Mouse (Mus musculus) hindbrain, embryonic 10.5 days (tissue): ENCODE measurements around the gene Slc24a3. TPM values are rescaled to one million over a fixed set of nuclear protein-coding genes. Genes with fewer than 3 reads are reported as not detected.

ENCODE experiments used
- DNase-seq: peaks from one replicate; pipeline ENCODE4 v3.0.0-alpha.2; 2017; ENCODE audit warnings: low spot score
- H3K27ac ChIP-seq: fragments of 300-500 bp; sonication (generic); 2 replicates; pipeline ENCODE4 v1.5.1; 2016; ENCODE audit warnings: mild to moderate bottlenecking, moderate library complexity
- H3K27me3 ChIP-seq: fragments of 300-500 bp; sonication (generic); 2 replicates; pipeline ENCODE4 v1.6.1; 2016; ENCODE audit warnings: mild to moderate bottlenecking; ENCODE audit not compliant: poor library complexity, insufficient read depth, severe bottlenecking
- H3K36me3 ChIP-seq: fragments of 300-500 bp; sonication (generic); 2 replicates; pipeline ENCODE4 v1.6.1; 2016; ENCODE audit warnings: mild to moderate bottlenecking, moderate library complexity
- H3K4me1 ChIP-seq: fragments of 300-500 bp; sonication (generic); replicated peaks from 2 replicates; pipeline ENCODE4 v1.6.1; 2016; ENCODE audit warnings: mild to moderate bottlenecking
- H3K4me3 ChIP-seq: fragments of 300-500 bp; sonication (generic); 2 replicates; pipeline ENCODE4 v1.5.1; 2016; ENCODE audit warnings: mild to moderate bottlenecking, moderate library complexity
- H3K9me3 ChIP-seq: fragments of 300-500 bp; sonication (generic); 2 replicates; pipeline ENCODE4 v1.6.1; 2016; ENCODE audit warnings: mild to moderate bottlenecking, moderate library complexity
- WGBS: fragments of 180-500 bp; shearing (Covaris S2); methylation state at CpG from one replicate; pipeline ENCODE4 v1.1.7; 2016; 5-methylcytosine and 5-hydroxymethylcytosine counted together
- polyA plus RNA-seq: library from polyadenylated mRNA; unstranded; fragments of >200 nt; fragmentation: Nextera tagmentation; extraction: Ambion mirVana; gene quantifications from 2 replicates; pipeline ENCODE4 v1.2.1, GENCODE M21; 2016

Slc24a3 gene
- polyA plus RNA-seq, 1 experiment from 2014 or later, result 1.2 TPM

- Histone ChIP-seq H3K36me3 (no peaks in the 10 kb centered on the region), H3K4me3 (no peak overlapping the region), H3K27ac (no peak overlapping the region), H3K9me3 (no peaks in the 10 kb centered on the region), H3K4me1 (no peaks in the 10 kb centered on the region), H3K27me3 (no peaks in the 10 kb centered on the region)
- no peak for DNase-seq
- 83% methylated on average over 2 of the region's 2 CpGs for WGBS
These were observed 139.8 kb downstream of the Slc24a3 start for GRCm38 (mm10) chr2:145307231-145307883.

GRCm38 (mm10) chr2:145318916-145319315 is 151.4 kb downstream of the Slc24a3 start:
- no peaks in the 10 kb centered on the region for H3K36me3 ChIP-seq
- 53% methylated on average over 2 of the region's 2 CpGs for WGBS
- no peak overlapping the region for H3K4me3 ChIP-seq
- no peaks in the 10 kb centered on the region for H3K4me1 ChIP-seq
- no peaks in the 10 kb centered on the region for H3K9me3 ChIP-seq
- no peak overlapping the region for H3K27ac ChIP-seq
- DNase-seq, result no peak
- H3K27me3 ChIP-seq, result no peaks in the 10 kb centered on the region

DNA sequence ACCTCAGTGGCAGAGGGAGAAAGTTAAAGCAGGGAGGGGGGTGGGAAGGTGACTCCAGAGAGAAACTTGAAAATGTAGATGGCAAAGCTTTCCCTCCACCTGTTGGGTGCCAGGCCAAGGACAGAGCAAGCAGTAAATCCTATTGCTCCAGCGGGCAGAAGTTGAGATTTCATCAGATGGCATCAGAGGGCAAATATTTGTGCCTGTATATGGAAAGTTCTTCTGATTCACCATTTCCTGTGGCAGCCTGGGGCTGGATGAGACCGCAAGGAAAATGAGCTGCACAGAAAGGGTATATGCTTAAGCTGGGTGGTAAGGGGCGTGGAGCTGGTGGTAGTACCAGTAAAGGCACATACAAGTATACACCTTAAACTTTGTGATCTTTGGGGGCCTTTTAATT is 153.7 kb downstream of the Slc24a3 start:
- Histone ChIP-seq H3K27me3 (no peaks in the 10 kb centered on the region), H3K4me1 (no peaks in the 10 kb centered on the region), H3K27ac (no peak overlapping the region), H3K36me3 (no peaks in the 10 kb centered on the region), H3K4me3 (no peak overlapping the region), H3K9me3 (no peaks in the 10 kb centered on the region)
- DNase-seq, result no peak
- 96% methylated on average over 3 of the region's 3 CpGs for WGBS

DNA sequence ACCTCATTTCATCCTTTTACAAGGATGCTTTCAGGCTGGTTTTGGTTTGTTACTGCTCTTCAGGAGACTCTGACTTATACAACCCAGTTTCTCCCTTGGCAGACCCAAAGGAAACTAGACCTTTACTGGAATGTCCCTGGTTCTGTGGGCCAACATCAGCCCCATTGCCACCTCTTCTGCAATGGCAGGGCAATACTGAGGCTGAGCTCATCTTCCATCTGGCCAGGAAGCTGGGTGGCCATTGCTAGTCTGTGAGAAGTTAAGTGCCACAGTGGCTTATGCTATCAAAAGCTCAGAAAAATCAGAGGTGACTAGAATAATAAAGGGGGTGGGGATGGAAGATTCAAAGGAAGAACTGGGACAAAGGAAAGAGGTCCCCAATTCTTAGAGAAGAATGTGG is 154.2 kb downstream of the Slc24a3 start:
- no peaks in the 10 kb centered on the region for H3K9me3 ChIP-seq
- DNase-seq, result no peak
- H3K36me3 ChIP-seq, result no peaks in the 10 kb centered on the region

GRCm38 (mm10) chr2:145324477-145324876 is 156.9 kb downstream of the Slc24a3 start:
- WGBS, result 72% methylated on average over 3 of the region's 3 CpGs
- no peaks in the 10 kb centered on the region for H3K9me3 ChIP-seq
- H3K27me3 ChIP-seq, result no peaks in the 10 kb centered on the region
- no peak for DNase-seq
- no peak overlapping the region for H3K4me3 ChIP-seq
- no peaks in the 10 kb centered on the region for H3K36me3 ChIP-seq
- H3K27ac ChIP-seq, result no peak overlapping the region
- H3K4me1 ChIP-seq, result no peaks in the 10 kb centered on the region

More for the DNA sequence above, 154.2 kb downstream of the Slc24a3 start:
- no peak overlapping the region for H3K27ac ChIP-seq
- H3K4me1 ChIP-seq, result no peaks in the 10 kb centered on the region
- no peaks in the 10 kb centered on the region for H3K27me3 ChIP-seq
- H3K4me3 ChIP-seq, result no peak overlapping the region

DNA sequence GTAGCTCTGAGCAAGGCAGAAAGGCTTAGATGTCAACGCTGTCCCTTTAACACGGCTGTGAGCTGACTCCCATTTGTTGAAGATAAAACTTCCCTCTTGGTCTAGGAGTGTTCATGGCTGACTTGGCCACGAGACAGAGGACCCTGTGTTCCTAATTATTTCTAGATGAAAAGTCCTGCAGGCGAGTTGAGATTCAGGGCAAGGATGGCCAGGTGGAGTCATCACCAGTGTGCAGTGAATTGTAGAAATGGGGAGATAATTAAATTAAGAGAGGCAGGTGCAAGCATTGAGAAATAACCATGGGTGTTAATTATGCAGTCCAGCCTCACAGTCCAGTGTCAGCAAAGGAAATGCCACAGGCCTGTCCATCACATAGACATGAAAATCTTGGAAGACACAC is 158.3 kb downstream of the Slc24a3 start:
- H3K9me3 ChIP-seq, result no peaks in the 10 kb centered on the region
- DNase-seq, result no peak
- WGBS, result 85% methylated on average over 4 of the region's 4 CpGs
- no peak overlapping the region for H3K4me3 ChIP-seq
- no peak overlapping the region for H3K27ac ChIP-seq
- H3K27me3 ChIP-seq, result no peaks in the 10 kb centered on the region
- no peaks in the 10 kb centered on the region for H3K4me1 ChIP-seq
- H3K36me3 ChIP-seq, result no peaks in the 10 kb centered on the region

- WGBS, result 88% methylated on average over 2 of the region's 2 CpGs
- no peaks in the 10 kb centered on the region for H3K27me3 ChIP-seq
These were observed 159.0 kb downstream of the Slc24a3 start for GRCm38 (mm10) chr2:145326544-145326943.

GRCm38 (mm10) chr2:145329756-145330155 is 162.2 kb downstream of the Slc24a3 start:
- H3K9me3 ChIP-seq, result no peaks in the 10 kb centered on the region
- DNase-seq, result no peak
- H3K4me1 ChIP-seq, result no peaks in the 10 kb centered on the region
- H3K27ac ChIP-seq, result no peak overlapping the region
- 90% methylated on average over 8 of the region's 8 CpGs for WGBS
- H3K4me3 ChIP-seq, result no peak overlapping the region
- no peaks in the 10 kb centered on the region for H3K27me3 ChIP-seq
- H3K36me3 ChIP-seq, result no peaks in the 10 kb centered on the region

More at GRCm38 (mm10) chr2:145326544-145326943, 159.0 kb downstream of the Slc24a3 start:
- no peak for DNase-seq
- Histone ChIP-seq H3K4me1 (no peaks in the 10 kb centered on the region), H3K36me3 (no peaks in the 10 kb centered on the region), H3K27ac (no peak overlapping the region), H3K9me3 (no peaks in the 10 kb centered on the region), H3K4me3 (no peak overlapping the region)

- H3K36me3 ChIP-seq, result no peaks in the 10 kb centered on the region
- H3K9me3 ChIP-seq, result no peaks in the 10 kb centered on the region
- no peaks in the 10 kb centered on the region for H3K27me3 ChIP-seq
- no peak for DNase-seq
- no peaks in the 10 kb centered on the region for H3K4me1 ChIP-seq
- H3K27ac ChIP-seq, result no peak overlapping the region
- no peak overlapping the region for H3K4me3 ChIP-seq
- WGBS, result 79% methylated on average over 1 of the region's 1 CpGs
These were observed 164.0 kb downstream of the Slc24a3 start for GRCm38 (mm10) chr2:145331525-145331924.

- no peak overlapping the region for H3K4me3 ChIP-seq
- H3K9me3 ChIP-seq, result no peaks in the 10 kb centered on the region
- no peak overlapping the region for H3K27ac ChIP-seq
- no peaks in the 10 kb centered on the region for H3K4me1 ChIP-seq
- no peaks in the 10 kb centered on the region for H3K36me3 ChIP-seq
- no peak for DNase-seq
- H3K27me3 ChIP-seq, result no peaks in the 10 kb centered on the region
These were observed 165.9 kb downstream of the Slc24a3 start for GRCm38 (mm10) chr2:145333466-145333865.

GRCm38 (mm10) chr2:145336406-145336805 is 168.9 kb downstream of the Slc24a3 start:
- H3K4me1 ChIP-seq, result no peaks in the 10 kb centered on the region

GRCm38 (mm10) chr2:145340816-145341215 is 173.3 kb downstream of the Slc24a3 start:
- Histone ChIP-seq H3K4me3 (no peak overlapping the region), H3K9me3 (no peaks in the 10 kb centered on the region), H3K27me3 (no peaks in the 10 kb centered on the region), H3K36me3 (no peaks in the 10 kb centered on the region), H3K27ac (no peak overlapping the region), H3K4me1 (no peaks in the 10 kb centered on the region)
- 74% methylated on average over 2 of the region's 2 CpGs for WGBS
- no peak for DNase-seq

More at GRCm38 (mm10) chr2:145336406-145336805, 168.9 kb downstream of the Slc24a3 start:
- Histone ChIP-seq H3K27me3 (no peaks in the 10 kb centered on the region), H3K4me3 (no peak overlapping the region), H3K27ac (no peak overlapping the region), H3K9me3 (no peaks in the 10 kb centered on the region), H3K36me3 (no peaks in the 10 kb centered on the region)
- no peak for DNase-seq

DNA sequence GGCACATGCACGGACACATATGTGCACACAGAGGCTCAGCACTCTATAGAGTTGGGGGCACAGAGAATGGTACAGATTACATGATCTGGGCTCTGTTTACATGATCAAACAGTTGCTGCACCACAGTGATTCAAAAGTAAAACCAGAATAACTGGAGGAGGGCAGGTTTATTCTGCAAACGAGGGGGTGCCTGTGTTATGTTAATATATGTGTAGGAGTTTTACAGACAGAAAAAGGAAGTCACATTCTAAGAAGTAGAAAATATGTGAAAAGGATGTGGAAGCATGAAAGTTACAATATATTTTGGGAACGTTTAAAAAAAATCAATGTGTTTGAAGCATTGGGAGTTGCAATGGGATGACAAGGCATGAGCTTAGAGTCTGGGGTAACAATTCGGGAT is 175.4 kb downstream of the Slc24a3 start:
- WGBS, result 84% methylated on average over 4 of the region's 4 CpGs
- Histone ChIP-seq H3K36me3 (no peaks in the 10 kb centered on the region), H3K4me1 (no peaks in the 10 kb centered on the region), H3K9me3 (no peaks in the 10 kb centered on the region), H3K27me3 (no peaks in the 10 kb centered on the region), H3K4me3 (no peak overlapping the region), H3K27ac (no peak overlapping the region)
- DNase-seq, result no peak

DNA sequence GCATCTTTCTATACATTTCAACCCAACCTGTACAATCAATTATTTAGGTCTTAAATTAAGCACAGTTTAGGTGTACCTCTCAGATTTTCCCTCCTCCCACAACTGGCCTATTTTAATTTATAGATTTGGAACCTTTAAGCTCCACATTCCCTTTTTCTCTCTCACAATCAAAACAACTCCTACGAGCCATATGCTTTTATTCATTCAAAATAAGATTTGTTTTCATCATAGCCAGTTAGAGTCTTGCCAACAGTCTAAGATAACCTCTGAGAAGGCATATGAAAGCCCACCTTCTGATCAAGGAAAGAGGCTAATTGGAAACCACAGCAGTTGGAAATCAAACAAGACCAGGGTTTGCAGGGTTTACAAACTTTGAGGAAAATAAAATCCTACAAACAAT is 177.0 kb downstream of the Slc24a3 start:
- Histone ChIP-seq H3K27me3 (no peaks in the 10 kb centered on the region), H3K4me1 (no peaks in the 10 kb centered on the region), H3K36me3 (no peaks in the 10 kb centered on the region), H3K9me3 (no peaks in the 10 kb centered on the region), H3K27ac (no peak overlapping the region), H3K4me3 (no peak overlapping the region)
- DNase-seq, result no peak
- 87% methylated on average over 1 of the region's 1 CpGs for WGBS
